In the genomic region with DNA sequence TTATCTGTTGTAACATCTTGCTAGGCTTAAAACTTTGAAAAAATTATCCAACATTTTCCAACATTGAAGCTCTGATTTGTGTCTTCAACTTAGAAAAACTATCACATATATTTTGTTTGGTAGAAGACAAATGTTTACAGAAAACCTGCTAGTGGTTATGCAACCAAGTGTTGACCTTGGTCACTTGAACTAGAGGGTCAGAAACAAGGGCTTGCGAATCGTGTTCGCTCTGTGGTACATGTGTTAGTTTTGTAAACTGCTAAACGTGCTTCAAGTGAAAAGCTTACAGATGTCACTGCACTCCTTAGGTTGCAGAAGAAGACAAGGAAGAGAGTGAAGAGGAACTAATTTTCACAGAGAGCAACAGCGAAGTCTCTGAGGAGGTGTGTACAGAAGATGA, we compare ENCODE assay signal across 32 mouse cellular contexts. TPM values are rescaled to one million over a fixed set of nuclear protein-coding genes. Genes with fewer than 3 reads are reported as not detected.
"Had no signal": no experiment of that assay in that cellular context is flagged by ENCODE, and none has a peak within 500 bp of the region (broad histone marks: within the 10 kb centered on the region; RNA-seq: fewer than 3 reads in every experiment).

No protein-coding gene starts in this region.

- H3K9me3 ChIP-seq: heart, embryonic 13.5 days; heart, embryonic 15.5 days; hindbrain, embryonic 10.5 days; hindbrain, embryonic 12.5 days; intestine, embryonic 15.5 days; limb, embryonic 10.5 days; limb, embryonic 12.5 days; liver, embryonic 13.5 days; liver, embryonic 15.5 days had no signal

- H3K27me3 ChIP-seq: heart, embryonic 13.5 days; heart, embryonic 15.5 days; hindbrain, embryonic 12.5 days; intestine, embryonic 15.5 days; limb, embryonic 12.5 days; liver, embryonic 13.5 days; liver, embryonic 15.5 days had no signal

- ATAC-seq: forebrain, embryonic 16.5 days; hindbrain, embryonic 16.5 days; inflammation-experienced regulatory T-cells, adult 6 months; intestine, embryonic 15.5 days; intestine, postnatal 0 days had no signal

- H3K4me1 ChIP-seq: hindbrain, embryonic 10.5 days; hindbrain, embryonic 12.5 days; intestine, embryonic 15.5 days; limb, embryonic 10.5 days; limb, embryonic 12.5 days; liver, embryonic 13.5 days; liver, embryonic 15.5 days had no signal

- DNase-seq: gastrocnemius, postnatal 10 days; gastrocnemius, postnatal 25 days; heart, postnatal 10 days; heart, postnatal 4 days; kidney, adult 18-20 months; kidney, adult 8-10 months; kidney, postnatal 10 days; kidney, postnatal 25 days; kidney, postnatal 4 days; liver, embryonic 13.5 days had no signal

- H3K4me3 ChIP-seq: heart, embryonic 15.5 days; hindbrain, embryonic 10.5 days; hindbrain, embryonic 12.5 days; intestine, embryonic 15.5 days; layer of hippocampus, adult 2 months; left cerebral cortex, adult 2 months; limb, embryonic 10.5 days; limb, embryonic 12.5 days; liver, embryonic 13.5 days; liver, embryonic 15.5 days had no signal

- H3K4me2 ChIP-seq: hindbrain, embryonic 12.5 days; hindbrain, embryonic 14.5 days; intestine, embryonic 15.5 days; limb, embryonic 12.5 days; liver, embryonic 13.5 days; liver, embryonic 15.5 days had no signal

- H3K9ac ChIP-seq: heart, embryonic 15.5 days; hindbrain, embryonic 12.5 days; hindbrain, embryonic 14.5 days; intestine, embryonic 15.5 days; limb, embryonic 12.5 days; liver, embryonic 13.5 days; liver, embryonic 15.5 days had no signal

- H3K36me3 ChIP-seq: hindbrain, embryonic 10.5 days; hindbrain, embryonic 12.5 days; intestine, embryonic 15.5 days; limb, embryonic 10.5 days; limb, embryonic 12.5 days; liver, embryonic 13.5 days; liver, embryonic 15.5 days had no signal

- H3K27ac ChIP-seq: hindbrain, embryonic 10.5 days; hindbrain, embryonic 12.5 days; hindbrain, embryonic 14.5 days; intestine, embryonic 15.5 days; layer of hippocampus, adult 2 months; left cerebral cortex, adult 2 months; limb, embryonic 10.5 days; limb, embryonic 12.5 days; liver, embryonic 13.5 days; liver, embryonic 15.5 days had no signal

RNA-seq across cellular contexts. Expression of gene Lmod2, which starts 5.4 kb away (rescaled TPM):
- total RNA-seq: granulocyte monocyte progenitor cell, adult 5-6 weeks; layer of hippocampus, adult 2 months; layer of hippocampus, postnatal 10 days; layer of hippocampus, postnatal 25 days; left cerebral cortex, adult 2 months; left cerebral cortex, postnatal 14 days; left cerebral cortex, postnatal 36 days had no signal
- polyA plus RNA-seq: forebrain, embryonic 16.5 days; frontal cortex, adult 2 months; hindbrain, embryonic 10.5 days; hindbrain, embryonic 12.5 days; hindbrain, embryonic 14.5 days; hindbrain, embryonic 16.5 days; inflammation-experienced regulatory T-cells, adult 6 months; intestine, embryonic 15.5 days; intestine, postnatal 0 days; kidney, embryonic 14.5 days; limb, embryonic 12.5 days had no signal
